Mouse (Mus musculus) E14TG2a.4 (cell line): ENCODE measurements around the gene Carmil1.

Experiments used
- CTCF ChIP-seq: conservative IDR thresholded peaks from 2 replicates; pipeline ENCODE4 v1.5.1; 2014; ENCODE audit warnings: low read length
- POU5F1 ChIP-seq: IDR thresholded peaks from 2 replicates; pipeline ENCODE4 v1.6.1; 2014; ENCODE audit warnings: low read length, borderline replicate concordance

DNA sequence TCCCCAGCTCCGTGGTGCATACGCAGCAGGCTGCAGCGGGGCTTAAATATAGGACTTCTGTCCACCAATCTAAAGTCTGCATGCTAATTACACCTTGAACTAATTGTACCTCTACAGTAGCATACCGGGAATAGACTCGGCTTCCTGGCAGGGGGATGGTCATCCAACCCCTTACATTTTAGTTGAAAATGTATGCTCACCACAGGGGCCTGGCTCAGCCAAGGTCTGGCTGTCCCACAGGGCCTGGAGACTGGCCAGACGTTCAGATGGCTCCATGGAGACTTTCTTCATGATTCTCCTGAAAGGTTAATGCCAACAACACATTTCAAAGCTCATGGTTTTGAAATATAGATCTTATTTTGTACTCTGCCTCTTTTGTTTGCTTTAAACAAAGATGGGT lies 125.4 kb downstream of the Carmil1 start:
- TF ChIP-seq CTCF, result no peak
- no peak for TF ChIP-seq POU5F1
